Mouse (Mus musculus): ENCODE results near the gene Kcnv2.

DNA sequence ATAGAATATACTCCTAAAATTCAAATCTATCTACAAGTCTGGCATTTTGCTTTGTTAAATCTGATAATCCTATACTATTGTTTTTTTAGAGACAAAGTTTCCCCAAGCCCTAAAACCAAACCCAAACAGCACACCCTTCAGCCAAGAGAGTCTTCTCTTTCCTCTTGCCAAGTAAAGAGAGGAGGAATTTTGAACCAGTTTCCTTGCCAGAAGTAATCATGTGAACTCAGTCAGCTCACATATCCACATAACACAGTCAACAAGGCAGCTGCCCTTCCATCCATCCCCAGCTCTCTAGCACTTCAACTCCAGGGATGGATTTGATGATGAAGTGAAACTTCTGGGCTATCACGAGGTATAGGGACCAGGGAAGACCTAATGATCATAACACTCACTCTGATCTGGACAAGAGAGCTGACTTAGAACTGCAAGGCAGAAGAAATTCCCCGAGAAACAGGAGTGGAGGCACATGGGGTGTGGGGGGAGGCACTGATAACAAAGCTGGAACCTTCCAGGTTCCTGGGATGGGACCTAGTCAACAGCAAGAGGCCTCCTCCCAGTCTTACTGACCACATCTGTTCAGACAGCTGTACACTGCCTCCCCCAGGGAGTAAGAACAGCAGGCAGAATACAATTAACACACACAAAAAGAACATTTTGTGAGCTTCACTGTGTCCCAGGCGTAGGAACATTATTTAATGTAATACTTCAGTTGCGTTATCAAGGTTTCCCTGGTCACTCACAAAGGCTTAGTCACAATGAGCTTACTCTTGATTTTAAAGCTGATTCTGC lies 13.9 kb downstream of the Kcnv2 start:
- no peak for TF ChIP-seq ZNF384 (IDR thresholded peaks at IDR 0.05; ENCODE audit: low read depth, low read length)
- no peak for TF ChIP-seq HCFC1 (IDR thresholded peaks at IDR 0.05; ENCODE audit: borderline replicate concordance, insufficient read depth, low read length)
